Mouse (Mus musculus) spleen, adult 10 weeks (tissue): ENCODE measurements around the gene Aqp1. TPM values are rescaled to one million over a fixed set of nuclear protein-coding genes. Genes with fewer than 3 reads are reported as not detected.

Source experiments
- polyA plus RNA-seq: library from polyadenylated mRNA; stranded (reverse); fragments of 350-450 nt; fragmentation: Illumina TruSeq; extraction: RNeasy Lipid Tissue Mini Kit (QIAGEN cat#74804); gene quantifications from one replicate; pipeline ENCODE4 v1.2.3, GENCODE M21; 2015; ENCODE audit warnings: low replicate concordance; ENCODE audit not compliant: insufficient read depth

The Aqp1 gene
- 39.2 TPM for polyA plus RNA-seq

GRCm38 (mm10) chr6:55335989-55336514 is at the start of gene Aqp1:
Gene Aqp1 (plus strand): TSS chr6:55336432.

GRCm38 (mm10) chr6:55376076-55376475 is 39.8 kb downstream of the Aqp1 start, which contains the start of gene Ghrhr:
Gene Ghrhr (plus strand): TSS chr6:55376295.

Other genes with a start within 250 kb of the Aqp1 start
- gene Crhr2, start 203.4 kb upstream of the Aqp1 start, polyA plus RNA-seq, result not detected
- 0.95 TPM for gene Inmt, start 161.4 kb upstream of the Aqp1 start, polyA plus RNA-seq
- gene Mindy4, start 133.0 kb upstream of the Aqp1 start, polyA plus RNA-seq, result 0.94 TPM
- gene Ghrhr, start 39.9 kb downstream of the Aqp1 start, polyA plus RNA-seq, result not detected
- 0.04 TPM for gene Adcyap1r1, start 115.5 kb downstream of the Aqp1 start, polyA plus RNA-seq